Mouse (Mus musculus) heart, embryonic 12.5 days (tissue): Measurements from ENCODE around the gene Thg1l. TPM values are rescaled to one million over a fixed set of nuclear protein-coding genes. Genes with fewer than 3 reads are reported as not detected.

Source experiments
- ATAC-seq: fragments of 200-750 bp; cut with Nextera tagmentation; 2 replicates; pipeline ENCODE4 v1.8.0; 2017; ENCODE audit warnings: moderate TSS enrichment, moderate library complexity; ENCODE audit not compliant: insufficient number of reproducible peaks, low FRiP score
- H3K27ac ChIP-seq: fragments of 300-500 bp; sonication (generic); 2 replicates; pipeline ENCODE4 v1.5.1; 2016; ENCODE audit warnings: mild to moderate bottlenecking, moderate library complexity; ENCODE audit not compliant: poor library complexity, severe bottlenecking
- H3K27me3 ChIP-seq: fragments of 300-500 bp; sonication (generic); replicated peaks from 2 replicates; pipeline ENCODE4 v1.6.1; 2016; ENCODE audit warnings: mild to moderate bottlenecking, moderate library complexity
- H3K36me3 ChIP-seq: fragments of 300-500 bp; sonication (generic); 2 replicates; pipeline ENCODE4 v1.6.1; 2016; ENCODE audit warnings: mild to moderate bottlenecking, moderate library complexity
- H3K4me1 ChIP-seq: fragments of 300-500 bp; sonication (generic); replicated peaks from 2 replicates; pipeline ENCODE4 v1.6.1; 2016; ENCODE audit warnings: mild to moderate bottlenecking
- H3K4me2 ChIP-seq: fragments of 300-500 bp; sonication (generic); 2 replicates; pipeline ENCODE4 v1.6.1; 2016; ENCODE audit warnings: mild to moderate bottlenecking, moderate library complexity
- H3K4me3 ChIP-seq: fragments of 300-500 bp; sonication (generic); 2 replicates; pipeline ENCODE4 v1.5.1; 2016; ENCODE audit warnings: mild to moderate bottlenecking
- H3K9ac ChIP-seq: fragments of 300-500 bp; sonication (generic); 2 replicates; pipeline ENCODE4 v1.6.1; 2016; ENCODE audit warnings: mild to moderate bottlenecking, moderate library complexity
- H3K9me3 ChIP-seq: fragments of 300-500 bp; sonication (generic); replicated peaks from 2 replicates; pipeline ENCODE4 v1.6.1; 2016; ENCODE audit warnings: mild to moderate bottlenecking, moderate library complexity
- WGBS: fragments of 180-500 bp; shearing (Covaris S2); methylation state at CpG from one replicate; pipeline ENCODE4 v1.1.7; 2016; 5-methylcytosine and 5-hydroxymethylcytosine counted together
- polyA plus RNA-seq: library from polyadenylated mRNA; unstranded; fragments of >200 nt; fragmentation: Nextera tagmentation; extraction: Ambion mirVana; gene quantifications from 2 replicates; pipeline ENCODE4 v1.2.1, GENCODE M21; 2016

The Thg1l gene
- polyA plus RNA-seq, 1 experiment from 2014 or later = 9.2 TPM

- Histone ChIP-seq H3K9ac (no peak overlapping the region), H3K4me1 (no peaks in the 10 kb centered on the region), H3K36me3 (peaks cover 73% of the 10 kb centered on the region), H3K4me2 (no peak overlapping the region), H3K27me3 (no peaks in the 10 kb centered on the region), H3K4me3 (no peak overlapping the region), H3K9me3 (no peaks in the 10 kb centered on the region), H3K27ac (0 out of 2 replicates have a peak overlapping the region, but pooled peaks have one; percentile 15)
- ATAC-seq = peak; percentile 94
- WGBS = 64% methylated on average over 8 of the region's 8 CpGs
Measured at GRCm38 (mm10) chr11:45906109-45906786, 49.0 kb downstream of the Thg1l start.

GRCm38 (mm10) chr11:45900233-45901015 lies 54.9 kb downstream of the Thg1l start:
- H3K9me3 ChIP-seq = no peaks in the 10 kb centered on the region
- no peaks in the 10 kb centered on the region for H3K27me3 ChIP-seq
- H3K4me3 ChIP-seq = no peak overlapping the region
- ATAC-seq = no peak
- H3K9ac ChIP-seq = no peak overlapping the region
- peaks cover 7% of the 10 kb centered on the region; the same call in 1 of the 2 replicates for H3K4me1 ChIP-seq
- peaks cover 50% of the 10 kb centered on the region for H3K36me3 ChIP-seq
- WGBS = 78% methylated on average over 11 of the region's 11 CpGs
- peak overlapping the region; percentile 34 for H3K27ac ChIP-seq
- H3K4me2 ChIP-seq = no peak overlapping the region

GRCm38 (mm10) chr11:45897392-45897791 lies 57.9 kb downstream of the Thg1l start:
- Histone ChIP-seq H3K9ac (no peak overlapping the region), H3K4me3 (no peak overlapping the region), H3K27ac (no peak overlapping the region), H3K4me1 (peaks cover 16% of the 10 kb centered on the region), H3K36me3 (peaks cover 60% of the 10 kb centered on the region), H3K27me3 (no peaks in the 10 kb centered on the region), H3K9me3 (no peaks in the 10 kb centered on the region), H3K4me2 (no peak overlapping the region)
- ATAC-seq = no peak
- 93% methylated on average over 2 of the region's 2 CpGs for WGBS

Other genes with a start within 250 kb of the Thg1l start
- gene Clint1, start 103.4 kb downstream of the Thg1l start, polyA plus RNA-seq = 80.2 and 80.8 TPM in 2 replicates
- 13.1 and 14.3 TPM in 2 replicates for gene Lsm11, start 10.6 kb downstream of the Thg1l start, polyA plus RNA-seq
- 0.46 and 0.64 TPM in 2 replicates for gene Sox30, start 24.8 kb upstream of the Thg1l start, polyA plus RNA-seq
- 3.4 and 4.0 TPM in 2 replicates for gene Gm12166, start 96.8 kb upstream of the Thg1l start, polyA plus RNA-seq
- 44.2 and 48.3 TPM in 2 replicates for gene Adam19, start 100.5 kb upstream of the Thg1l start, polyA plus RNA-seq
- 21.7 and 22.9 TPM in 2 replicates for gene Nipal4, start 211.0 kb upstream of the Thg1l start, polyA plus RNA-seq